Mouse (Mus musculus): ENCODE measurements around the gene Sbk2.

DNA sequence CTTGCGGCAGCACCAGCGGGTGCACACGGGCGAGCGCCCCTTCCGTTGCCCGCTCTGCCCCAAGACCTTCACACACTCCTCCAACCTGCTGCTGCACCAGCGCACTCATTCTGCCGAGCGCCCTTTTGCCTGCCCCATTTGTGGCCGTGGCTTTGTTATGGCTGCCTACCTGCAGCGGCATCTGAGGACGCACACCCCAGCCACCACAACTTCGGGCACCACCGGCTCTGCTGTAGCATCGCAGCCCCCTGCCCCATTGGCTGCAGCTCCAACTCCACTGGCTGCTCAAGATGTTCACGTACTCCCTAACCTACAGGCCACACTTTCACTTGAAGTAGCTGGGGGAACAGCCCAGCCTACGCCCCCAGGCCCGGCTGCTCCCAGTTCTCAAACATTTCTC lies 43.7 kb downstream of the Sbk2 start:
- TF ChIP-seq CTCF (IDR thresholded peaks at IDR 0.05; ENCODE audit: extremely low read depth, insufficient read depth, low read length) (no peak), POLR2A (IDR thresholded peaks at IDR 0.05; ENCODE audit: extremely low read depth, insufficient read depth, low read length) (no peak)
